Mouse (Mus musculus) forebrain, embryonic 11.5 days (tissue): ENCODE results near the gene Gmppb. TPM values are rescaled to one million over a fixed set of nuclear protein-coding genes. Genes with fewer than 3 reads are reported as not detected.

Experiments
- ATAC-seq: fragments of 200-750 bp; cut with Nextera tagmentation; replicated peaks from 2 replicates; pipeline ENCODE4 v1.8.0; 2017; ENCODE audit warnings: moderate TSS enrichment; ENCODE audit not compliant: low FRiP score
- DNase-seq: peaks from one replicate; pipeline ENCODE4 v3.0.0-alpha.2; 2017; ENCODE audit warnings: low spot score
- H3K27ac ChIP-seq: fragments of 300-500 bp; sonication (generic); 2 replicates; pipeline ENCODE4 v1.5.1; 2014; ENCODE audit warnings: low read depth, low read length
- H3K27me3 ChIP-seq: fragments of 300-500 bp; sonication (generic); 2 replicates; pipeline ENCODE4 v1.6.1; 2014; ENCODE audit warnings: mild to moderate bottlenecking, low read length, mixed read lengths; ENCODE audit not compliant: control insufficient read depth, insufficient read depth
- H3K36me3 ChIP-seq: fragments of 300-500 bp; sonication (generic); 2 replicates; pipeline ENCODE4 v1.6.1; 2014; ENCODE audit warnings: mild to moderate bottlenecking, low read length, moderate library complexity, mixed read lengths; ENCODE audit not compliant: control insufficient read depth, insufficient read depth
- H3K4me1 ChIP-seq: fragments of 300-500 bp; sonication (generic); replicated peaks from 2 replicates; pipeline ENCODE4 v1.6.1; 2014; ENCODE audit warnings: low read length, mixed read lengths; ENCODE audit not compliant: control insufficient read depth, insufficient read depth
- H3K4me2 ChIP-seq: fragments of 300-500 bp; sonication (generic); 2 replicates; pipeline ENCODE4 v1.6.1; 2014; ENCODE audit warnings: low read depth, mild to moderate bottlenecking, low read length, moderate library complexity, mixed read lengths; ENCODE audit not compliant: severe bottlenecking
- H3K4me3 ChIP-seq: fragments of 300-500 bp; sonication (generic); 2 replicates; pipeline ENCODE4 v1.5.1; 2014; ENCODE audit warnings: low read depth, low read length
- H3K9ac ChIP-seq: fragments of 300-500 bp; sonication (generic); 2 replicates; pipeline ENCODE4 v1.6.1; 2014; ENCODE audit warnings: low read length
- H3K9me3 ChIP-seq: fragments of 300-500 bp; sonication (generic); 2 replicates; pipeline ENCODE4 v1.6.1; 2016; ENCODE audit warnings: low read length, mixed read lengths; ENCODE audit not compliant: control insufficient read depth
- WGBS: fragments of 180-500 bp; shearing (Covaris S2); extraction: QIAGEN DNeasy Blood & Tissue Kit; methylation state at CpG from one replicate; pipeline ENCODE4 v1.1.7; 2014; 5-methylcytosine and 5-hydroxymethylcytosine counted together
- polyA plus RNA-seq: library from polyadenylated mRNA; unstranded; fragments of >200 nt; fragmentation: Nextera tagmentation; extraction: Ambion mirVana; gene quantifications from 2 replicates; pipeline ENCODE4 v1.2.1, GENCODE M21; 2014

Gene Gmppb
- polyA plus RNA-seq, 1 experiment from 2014 or later: 20.7 TPM

- Histone ChIP-seq H3K4me3 (no peak overlapping the region), H3K4me1 (peaks cover 3% of the 10 kb centered on the region; the same call in 1 of the 2 replicates), H3K27me3 (no peaks in the 10 kb centered on the region), H3K36me3 (no peaks in the 10 kb centered on the region), H3K27ac (no peak overlapping the region), H3K9ac (no peak overlapping the region), H3K9me3 (no peaks in the 10 kb centered on the region), H3K4me2 (no peak overlapping the region)
- no peak for DNase-seq
- ATAC-seq: no peak
- 63% methylated on average over 7 of the region's 7 CpGs for WGBS
These were observed 24.3 kb downstream of the Gmppb start for GRCm38 (mm10) chr9:108073141-108073930.

DNA sequence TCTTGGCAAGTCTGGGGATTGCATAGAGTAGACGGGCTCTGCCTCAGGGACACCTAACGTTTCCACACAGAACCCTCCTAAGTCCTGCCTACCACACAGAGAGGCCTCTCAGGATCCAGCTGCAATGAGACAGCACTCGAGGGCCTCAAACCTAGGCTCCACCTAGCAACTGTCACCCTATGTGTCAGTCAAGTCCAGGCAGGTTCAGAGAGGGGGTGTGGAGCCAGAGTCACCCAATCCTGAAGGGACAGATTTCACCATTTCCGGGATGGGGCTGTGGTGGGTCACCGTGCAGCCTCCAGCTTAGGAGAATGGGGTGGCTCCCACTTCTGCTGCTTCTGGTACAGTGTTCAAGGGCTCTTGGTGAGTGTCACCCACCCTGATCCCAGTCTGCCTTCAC lies 31.1 kb downstream of the Gmppb start, which contains the start of gene Mst1:
TSS of gene Mst1 (plus strand) at position 269 of the 400 bp plus-strand sequence.
- Histone ChIP-seq H3K4me1 (peaks cover 7% of the 10 kb centered on the region; the same call in 1 of the 2 replicates), H3K27me3 (peaks cover 22% of the 10 kb centered on the region), H3K36me3 (no peaks in the 10 kb centered on the region; the same call in 1 of the 2 replicates), H3K4me2 (peak within 1 kb of the TSS; percentile 90), H3K27ac (no peak within 1 kb of the TSS), H3K9ac (peak within 1 kb of the TSS; percentile 94), H3K9me3 (no peaks in the 10 kb centered on the region), H3K4me3 (peak within 1 kb of the TSS; percentile 83)
- 75% methylated on average over 5 of the region's 5 CpGs for WGBS
- DNase-seq (peak; percentile 64), ATAC-seq (no peak)

DNA sequence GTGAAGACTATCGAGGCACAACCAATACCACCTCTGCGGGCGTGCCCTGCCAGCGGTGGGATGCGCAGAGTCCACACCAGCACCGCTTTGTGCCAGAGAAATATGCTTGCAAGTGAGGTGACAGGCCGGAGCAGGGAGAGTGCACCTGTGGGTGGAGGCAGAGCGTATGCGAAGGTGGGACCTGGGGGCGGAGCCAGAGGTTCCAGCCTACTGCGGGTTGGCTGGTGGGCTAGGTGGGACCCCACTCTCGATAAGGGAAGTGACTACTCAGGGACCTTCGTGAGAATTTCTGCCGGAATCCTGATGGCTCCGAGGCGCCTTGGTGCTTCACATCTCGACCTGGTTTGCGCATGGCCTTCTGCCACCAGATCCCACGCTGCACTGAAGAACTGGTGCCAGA lies 33.5 kb downstream of the Gmppb start:
- Histone ChIP-seq H3K27ac (no peak overlapping the region), H3K4me2 (no peak overlapping the region), H3K36me3 (peaks cover 3% of the 10 kb centered on the region; the same call in 1 of the 2 replicates), H3K4me3 (no peak overlapping the region), H3K27me3 (peaks cover 22% of the 10 kb centered on the region), H3K9me3 (no peaks in the 10 kb centered on the region), H3K9ac (no peak overlapping the region; the same call in 1 of the 2 replicates), H3K4me1 (peaks cover 7% of the 10 kb centered on the region; the same call in 1 of the 2 replicates)
- WGBS: 5% methylated on average over 19 of the region's 19 CpGs
- DNase-seq (no peak), ATAC-seq (no peak)

DNA sequence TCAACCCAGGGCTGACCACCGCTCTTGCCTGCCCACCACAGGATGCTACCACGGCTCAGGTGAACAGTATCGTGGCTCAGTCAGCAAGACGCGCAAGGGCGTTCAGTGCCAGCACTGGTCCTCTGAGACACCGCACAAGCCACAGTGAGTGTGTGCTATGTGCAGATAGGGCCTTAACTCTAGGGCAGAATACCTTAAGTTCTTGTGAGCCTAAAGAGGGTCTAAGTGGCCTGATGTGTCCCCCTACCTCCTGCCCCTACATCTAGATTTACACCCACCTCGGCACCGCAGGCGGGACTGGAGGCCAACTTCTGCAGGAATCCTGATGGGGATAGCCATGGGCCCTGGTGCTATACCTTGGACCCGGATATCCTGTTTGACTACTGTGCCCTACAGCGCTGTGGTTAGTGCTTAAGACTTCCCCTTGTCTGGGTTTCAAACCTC lies 34.0 kb downstream of the Gmppb start, which contains the start of gene Rnf123:
TSS of gene Rnf123 (minus strand) at position 359 of the 444 bp plus-strand sequence.
- Histone ChIP-seq H3K9ac (no peak within 1 kb of the TSS; the same call in 1 of the 2 replicates), H3K27ac (no peak within 1 kb of the TSS)

DNA sequence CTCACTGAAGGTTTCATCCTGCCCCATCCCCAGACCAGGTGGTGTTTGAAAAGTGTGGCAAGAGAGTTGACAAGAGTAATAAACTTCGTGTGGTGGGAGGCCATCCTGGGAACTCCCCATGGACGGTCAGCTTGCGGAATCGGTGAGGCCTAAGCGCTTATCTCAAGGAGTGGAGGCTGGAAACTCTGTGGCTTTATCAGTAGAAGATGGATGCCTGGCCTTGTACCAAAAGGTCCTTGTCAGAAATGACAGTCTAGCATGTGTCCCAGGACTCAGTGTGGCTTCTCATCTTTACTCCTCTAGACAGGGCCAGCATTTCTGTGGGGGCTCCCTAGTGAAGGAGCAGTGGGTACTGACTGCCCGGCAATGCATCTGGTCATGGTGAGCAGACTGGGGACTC lies 34.5 kb downstream of the Gmppb start:
- Histone ChIP-seq H3K9ac (no peak overlapping the region), H3K27me3 (peaks cover 22% of the 10 kb centered on the region), H3K4me3 (no peak overlapping the region), H3K9me3 (no peaks in the 10 kb centered on the region), H3K4me2 (no peak overlapping the region), H3K36me3 (peaks cover 8% of the 10 kb centered on the region; the same call in 1 of the 2 replicates), H3K27ac (no peak overlapping the region), H3K4me1 (peaks cover 4% of the 10 kb centered on the region; the same call in 1 of the 2 replicates)
- ATAC-seq (no peak), DNase-seq (no peak)
- 80% methylated on average over 6 of the region's 6 CpGs for WGBS

More for the DNA sequence above, 34.0 kb downstream of the Gmppb start, which contains the start of gene Rnf123:
- H3K36me3 ChIP-seq: peaks cover 4% of the 10 kb centered on the region; the same call in 1 of the 2 replicates
- H3K27me3 ChIP-seq: peaks cover 22% of the 10 kb centered on the region
- H3K4me1 ChIP-seq: peaks cover 7% of the 10 kb centered on the region; the same call in 1 of the 2 replicates
- H3K4me2 ChIP-seq: no peak within 1 kb of the TSS
- H3K4me3 ChIP-seq: no peak within 1 kb of the TSS
- 24% methylated on average over 12 of the region's 12 CpGs for WGBS
- ATAC-seq (no peak), DNase-seq (no peak)
- H3K9me3 ChIP-seq: no peaks in the 10 kb centered on the region

DNA sequence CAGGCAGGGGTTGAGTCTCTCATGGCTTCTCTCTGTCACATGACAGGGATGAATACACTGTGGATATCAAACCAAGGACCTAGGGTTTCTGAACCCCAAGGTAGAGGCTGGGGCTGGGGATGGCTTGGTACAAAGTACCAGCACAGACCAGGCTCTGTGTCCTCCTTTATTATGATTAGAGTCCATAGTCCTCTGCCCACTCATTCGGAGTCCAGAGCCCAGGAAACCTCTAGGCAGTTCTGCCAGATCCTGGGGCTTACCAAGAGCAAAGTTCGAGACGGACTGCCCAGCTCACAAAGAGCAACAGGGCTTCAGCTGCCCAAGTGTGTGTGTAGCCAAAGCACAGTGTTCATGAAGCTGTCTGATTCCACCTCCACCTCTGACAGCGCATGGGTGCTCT lies 36.2 kb downstream of the Gmppb start:
- H3K27me3 ChIP-seq: peaks cover 22% of the 10 kb centered on the region
- H3K36me3 ChIP-seq: peaks cover 10% of the 10 kb centered on the region; the same call in 1 of the 2 replicates
- 95% methylated on average over 4 of the region's 4 CpGs for WGBS

DNA sequence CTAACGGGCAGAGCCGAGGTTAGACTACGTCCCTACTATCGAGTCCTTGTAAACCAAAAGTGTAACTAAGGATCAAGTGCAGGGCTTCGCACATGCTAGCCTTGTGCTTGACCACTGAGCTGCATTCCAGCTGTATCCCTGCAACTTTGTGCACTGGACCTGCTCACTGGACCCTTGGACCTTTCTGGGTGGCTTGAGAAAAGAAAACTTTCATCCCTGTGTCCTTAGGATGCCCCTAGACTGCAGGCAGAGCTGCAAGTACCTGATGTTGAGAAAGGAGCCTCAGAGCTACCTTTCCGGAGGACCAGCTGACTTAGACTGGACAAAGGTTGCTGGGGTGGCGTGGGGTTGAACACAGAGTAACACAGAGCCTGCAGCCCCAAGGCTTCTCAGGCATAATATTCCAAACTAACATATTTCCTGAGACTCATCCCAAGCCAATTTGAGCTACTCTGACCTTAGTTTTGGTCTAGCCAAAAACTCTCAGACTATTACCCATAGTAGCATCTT lies 41.6 kb downstream of the Gmppb start:
- peaks cover 6% of the 10 kb centered on the region; the same call in 1 of the 2 replicates for H3K4me1 ChIP-seq
- peaks cover 10% of the 10 kb centered on the region; the same call in 1 of the 2 replicates for H3K36me3 ChIP-seq
- DNase-seq (no peak), ATAC-seq (no peak)
- H3K4me3 ChIP-seq: no peak overlapping the region
- H3K4me2 ChIP-seq: no peak overlapping the region
- H3K9ac ChIP-seq: no peak overlapping the region
- H3K27ac ChIP-seq: no peak overlapping the region
- no peaks in the 10 kb centered on the region for H3K27me3 ChIP-seq
- no peaks in the 10 kb centered on the region for H3K9me3 ChIP-seq
- 96% methylated on average over 7 of the region's 7 CpGs for WGBS

More for the DNA sequence above, 36.2 kb downstream of the Gmppb start:
- Histone ChIP-seq H3K4me3 (no peak overlapping the region), H3K9ac (no peak overlapping the region), H3K27ac (no peak overlapping the region), H3K9me3 (no peaks in the 10 kb centered on the region), H3K4me2 (no peak overlapping the region), H3K4me1 (no peaks in the 10 kb centered on the region)
- DNase-seq (no peak), ATAC-seq (no peak)

- Histone ChIP-seq H3K36me3 (peaks cover 2% of the 10 kb centered on the region; the same call in 1 of the 2 replicates), H3K4me1 (peaks cover 8% of the 10 kb centered on the region; the same call in 1 of the 2 replicates), H3K27ac (no peak overlapping the region), H3K4me2 (peak overlapping the region; percentile 90), H3K4me3 (peak overlapping the region; percentile 80), H3K27me3 (no peaks in the 10 kb centered on the region), H3K9me3 (no peaks in the 10 kb centered on the region), H3K9ac (peak overlapping the region; percentile 84)
- DNase-seq (no peak), ATAC-seq (no peak)
- WGBS: 71% methylated on average over 10 of the region's 10 CpGs
These were observed 44.5 kb downstream of the Gmppb start for GRCm38 (mm10) chr9:108093586-108093985.
